Comparison of ENCODE assay signal across 11 mouse cellular contexts in the genomic region with DNA sequence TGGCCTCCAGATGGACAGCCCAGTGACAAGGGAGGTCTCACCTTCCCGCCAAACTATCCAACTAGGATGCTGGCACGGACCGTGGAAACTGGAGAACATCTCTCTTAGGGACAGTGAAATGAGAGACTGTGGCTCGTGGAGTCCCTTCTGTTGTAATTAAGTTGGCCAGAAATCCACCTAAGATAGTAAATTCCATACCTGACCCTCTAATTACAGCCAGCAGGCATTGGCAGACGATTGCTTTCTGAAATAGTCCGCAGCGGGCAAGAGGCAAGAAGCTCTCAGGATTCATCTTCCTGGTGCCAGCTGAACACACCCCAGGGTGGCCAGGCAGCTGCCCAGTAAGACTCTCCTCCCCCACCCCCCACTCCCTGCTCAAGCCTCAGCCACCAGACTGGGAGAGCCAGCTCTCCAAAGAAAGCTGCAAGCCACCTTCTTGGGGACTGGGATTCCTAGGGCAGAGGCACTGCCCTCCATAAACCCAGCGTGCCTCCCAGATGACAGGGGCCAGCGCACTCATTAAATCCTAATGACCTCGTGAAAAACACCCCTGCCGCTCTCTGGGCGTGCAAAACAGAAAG. TPM values are rescaled to one million over a fixed set of nuclear protein-coding genes. Genes with fewer than 3 reads are reported as not detected.
DNase-seq lines count a peak whose midpoint lies in the region; ATAC-seq and TF ChIP-seq lines count a peak whose summit lies in the region.
"Had no signal": no experiment of that assay in that cellular context is flagged by ENCODE, and none has a peak within 500 bp of the region (broad histone marks: within the 10 kb centered on the region; RNA-seq: fewer than 3 reads in every experiment).

No protein-coding gene starts in this region.

- H3K9ac ChIP-seq in forebrain, embryonic 11.5 days (ENCODE audit: low read length): no peak overlapping the region
- no peak overlapping the region for H3K9ac ChIP-seq in forebrain, embryonic 15.5 days (replicated peaks)
- no peak overlapping the region for H3K9ac ChIP-seq in limb, embryonic 14.5 days (ENCODE audit: low read depth, low read length, severe bottlenecking)

- H3K9me3 ChIP-seq in forebrain, embryonic 11.5 days (ENCODE audit: control insufficient read depth, low read length): no peaks in the 10 kb centered on the region
- H3K9me3 ChIP-seq in forebrain, embryonic 15.5 days: no peaks in the 10 kb centered on the region
- no peaks in the 10 kb centered on the region for H3K9me3 ChIP-seq in limb, embryonic 14.5 days (ENCODE audit: control insufficient read depth, low read length)

- H3K4me3 ChIP-seq in forebrain, embryonic 11.5 days (ENCODE audit: low read depth, low read length): no peak overlapping the region
- no peak overlapping the region for H3K4me3 ChIP-seq in forebrain, embryonic 15.5 days
- no peak overlapping the region for H3K4me3 ChIP-seq in cerebellum, adult 2 months (replicated peaks; ENCODE audit: insufficient read depth, low read depth, low read length)
- H3K4me3 ChIP-seq in limb, embryonic 14.5 days (replicated peaks; ENCODE audit: low read length): no peak overlapping the region

- H3K27ac ChIP-seq in forebrain, embryonic 11.5 days (ENCODE audit: low read depth, low read length): no peak overlapping the region
- H3K27ac ChIP-seq in forebrain, embryonic 15.5 days (replicated peaks): no peak overlapping the region
- no peak overlapping the region for H3K27ac ChIP-seq in cerebellum, adult 2 months (ENCODE audit: insufficient read depth, low read length)
- no peak overlapping the region for H3K27ac ChIP-seq in limb, embryonic 14.5 days (replicated peaks; ENCODE audit: low read depth, low read length)

- 0 out of 2 replicates have a peak, but pooled peaks cover 7% of the 10 kb centered on the region for H3K4me1 ChIP-seq in forebrain, embryonic 11.5 days (replicated peaks; ENCODE audit: control insufficient read depth, insufficient read depth, low read length)
- H3K4me1 ChIP-seq in forebrain, embryonic 15.5 days: peaks cover 16% of the 10 kb centered on the region; the same call in 1 of the 2 replicates
- peaks cover 12% of the 10 kb centered on the region for H3K4me1 ChIP-seq in cerebellum, adult 2 months (ENCODE audit: control insufficient read depth, insufficient read depth, low read length)
- H3K4me1 ChIP-seq in limb, embryonic 14.5 days (ENCODE audit: control insufficient read depth, insufficient read depth, low read length): peaks cover 33% of the 10 kb centered on the region

- no peaks in the 10 kb centered on the region for H3K36me3 ChIP-seq in forebrain, embryonic 11.5 days (ENCODE audit: control insufficient read depth, insufficient read depth, low read length)
- H3K36me3 ChIP-seq in forebrain, embryonic 15.5 days: no peaks in the 10 kb centered on the region
- peaks cover 47% of the 10 kb centered on the region for H3K36me3 ChIP-seq in limb, embryonic 14.5 days (ENCODE audit: control insufficient read depth, insufficient read depth, low read length)

- no peak overlapping the region for H3K4me2 ChIP-seq in forebrain, embryonic 11.5 days (ENCODE audit: low read depth, low read length, severe bottlenecking)
- no peak overlapping the region for H3K4me2 ChIP-seq in forebrain, embryonic 15.5 days (replicated peaks)
- no peak overlapping the region for H3K4me2 ChIP-seq in limb, embryonic 14.5 days (replicated peaks; ENCODE audit: low read depth, low read length, severe bottlenecking)

- DNase-seq in forebrain, embryonic 11.5 days (ENCODE audit: low spot score): peak; percentile 56
- peak; percentile 74 to 90 for DNase-seq in cerebellum, adult 2 months
- peak; percentile 66 for DNase-seq in gastrocnemius, adult 18-20 months (ENCODE audit: low spot score)
- DNase-seq in limb, embryonic 14.5 days (ENCODE audit: low spot score): no peak
- DNase-seq in yolk sac, embryonic 10.5 days (ENCODE audit: low spot score): no peak
- DNase-seq in urinary bladder, postnatal 25 days (ENCODE audit: low spot score): no peak
- no peak for DNase-seq in ovary, postnatal 14 days (ENCODE audit: low spot score)
- DNase-seq: heart, postnatal 14 days; lung, postnatal 36 days had no signal

- no peak for TF ChIP-seq POLR2A in cerebellum, adult 2 months (IDR thresholded peaks at IDR 0.05; ENCODE audit: borderline replicate concordance, insufficient read depth, low read length)
- TF ChIP-seq POLR2A in limb, embryonic 14.5 days (IDR thresholded peaks at IDR 0.05; ENCODE audit: borderline replicate concordance, extremely low read depth, insufficient read depth, insufficient read length): no peak

- WGBS in forebrain, embryonic 11.5 days: 51% methylated on average over 12 of the region's 12 CpGs
- WGBS in forebrain, embryonic 15.5 days: 44% methylated on average over 12 of the region's 12 CpGs
- WGBS in cerebellum, adult 2 months: 4% methylated on average over 12 of the region's 12 CpGs
- WGBS in limb, embryonic 14.5 days: 20% methylated on average over 12 of the region's 12 CpGs

- no peak for TF ChIP-seq CTCF in cerebellum, adult 2 months (IDR thresholded peaks at IDR 0.05; ENCODE audit: borderline replicate concordance, insufficient read depth, low read depth, low read length)

- no peak for ATAC-seq in forebrain, embryonic 11.5 days (replicated peaks; ENCODE audit: low FRiP score)
- ATAC-seq in forebrain, embryonic 15.5 days (replicated peaks): no peak
- ATAC-seq in limb, embryonic 14.5 days (ENCODE audit: low FRiP score, low read depth): peak; percentile 66; the same call in 1 of the 2 replicates
- ATAC-seq: Patski had no signal

- no peaks in the 10 kb centered on the region; the same call in 1 of the 2 replicates for H3K27me3 ChIP-seq in forebrain, embryonic 11.5 days (ENCODE audit: control insufficient read depth, insufficient read depth, low read length)
- no peaks in the 10 kb centered on the region for H3K27me3 ChIP-seq in forebrain, embryonic 15.5 days
- no peaks in the 10 kb centered on the region; the same call in 1 of the 2 replicates for H3K27me3 ChIP-seq in cerebellum, adult 2 months (ENCODE audit: control insufficient read depth, insufficient read depth, low read length)
- H3K27me3 ChIP-seq in limb, embryonic 14.5 days (ENCODE audit: control insufficient read depth, insufficient read depth, low read length): no peaks in the 10 kb centered on the region
- H3K27me3 ChIP-seq: Patski had no signal

RNA-seq across cellular contexts. Expression of a gene that starts 51.9 kb away (rescaled TPM):
- polyA plus RNA-seq in forebrain, embryonic 11.5 days (2014; fragmentation: Nextera tagmentation; extraction: Ambion mirVana): 16.0 and 16.3 TPM in 2 replicates
- 4.0 and 5.4 TPM in 2 replicates for polyA plus RNA-seq in forebrain, embryonic 15.5 days (2015; fragmentation: Nextera tagmentation; extraction: Ambion mirVana)
- polyA plus RNA-seq in cerebellum, adult 2 months (2012; rRNA removed): 2.4 and 2.7 TPM in 2 replicates
- 1 to 10 TPM in 1 of 2 experiments, under 1 TPM in 1; 0.78 to 1.1 TPM for total RNA-seq in gastrocnemius, adult 18-20 months (2021)
- 31.5 and 45.6 TPM in 2 replicates for polyA plus RNA-seq in limb, embryonic 14.5 days (2012; rRNA removed)
- polyA plus RNA-seq in limb, embryonic 14.5 days (2014; fragmentation: Nextera tagmentation; extraction: Ambion mirVana): 23.0 and 25.4 TPM in 2 replicates

Comparison
In these comparisons a context has a peak if more than half of its experiments do, and no peak if none do; other contexts are left out.
1. DNase-seq: peak in forebrain, embryonic 11.5 days (single experiment), cerebellum, adult 2 months (2 of 2) and gastrocnemius, adult 18-20 months (single experiment); none in limb, embryonic 14.5 days (single experiment), yolk sac, embryonic 10.5 days (single experiment), urinary bladder, postnatal 25 days (single experiment) and ovary, postnatal 14 days (single experiment).